Mouse (Mus musculus) subcutaneous adipose tissue, adult 2 months (tissue): Measurements from ENCODE around the gene Hist1h2bp. TPM values are rescaled to one million over a fixed set of nuclear protein-coding genes. Genes with fewer than 3 reads are reported as not detected.

Source experiments
- polyA plus RNA-seq: library from polyadenylated mRNA; depleted of rRNA; stranded (reverse); fragments of >200 nt; gene quantifications from 2 replicates; pipeline ENCODE4 v1.2.3, GENCODE M21; 2012; ENCODE audit warnings: low replicate concordance; rRNA removed

Hist1h2bp gene
- 1.2 and 1.7 TPM in 2 replicates for polyA plus RNA-seq

GRCm38 (mm10) chr13:21786899-21787629 is at the start of gene Hist1h2bp, which contains the start of gene Hist1h2an:
Gene Hist1h2bp, plus strand, starts transcription at chr13:21787461.
Gene Hist1h2an, minus strand, starts transcription at chr13:21787218.

DNA sequence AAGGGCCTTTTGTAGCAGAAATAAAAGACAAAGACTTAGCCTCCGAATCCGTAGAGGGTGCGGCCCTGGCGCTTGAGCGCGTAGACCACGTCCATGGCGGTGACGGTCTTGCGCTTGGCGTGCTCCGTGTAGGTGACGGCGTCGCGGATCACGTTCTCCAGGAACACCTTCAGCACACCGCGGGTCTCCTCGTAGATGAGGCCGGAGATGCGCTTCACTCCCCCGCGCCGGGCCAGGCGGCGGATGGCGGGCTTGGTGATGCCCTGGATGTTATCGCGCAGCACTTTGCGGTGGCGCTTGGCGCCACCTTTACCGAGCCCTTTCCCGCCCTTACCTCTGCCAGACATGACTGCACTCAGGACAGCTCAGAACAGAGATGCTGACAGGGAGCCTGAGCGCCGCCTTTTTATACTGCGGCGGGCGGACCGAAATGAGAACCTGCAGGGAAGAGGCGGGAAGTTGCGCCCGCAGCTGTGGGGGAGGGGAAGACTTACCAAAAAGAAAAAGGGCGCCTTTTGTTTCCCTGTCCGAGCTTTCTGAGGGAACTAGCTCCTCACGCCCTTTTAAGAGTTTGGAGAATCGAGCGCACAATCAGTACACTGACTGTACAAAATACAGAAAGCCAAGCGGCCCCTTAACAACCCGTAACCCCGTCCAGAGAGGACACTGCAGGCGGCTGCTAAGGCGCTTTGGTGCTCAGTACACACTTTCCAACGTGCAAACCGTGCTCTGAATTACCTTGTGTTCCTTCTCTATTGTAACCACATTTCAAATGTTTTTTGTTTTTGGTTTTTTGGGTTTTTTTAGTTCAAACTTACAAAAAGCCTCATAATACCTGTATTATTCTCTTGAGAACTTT is 36.9 kb upstream of the Hist1h2bp start, which contains the start of gene Hist1h4k:
Gene Hist1h4k, minus strand, starts transcription at position 347 of the 859 bp plus-strand sequence.

DNA sequence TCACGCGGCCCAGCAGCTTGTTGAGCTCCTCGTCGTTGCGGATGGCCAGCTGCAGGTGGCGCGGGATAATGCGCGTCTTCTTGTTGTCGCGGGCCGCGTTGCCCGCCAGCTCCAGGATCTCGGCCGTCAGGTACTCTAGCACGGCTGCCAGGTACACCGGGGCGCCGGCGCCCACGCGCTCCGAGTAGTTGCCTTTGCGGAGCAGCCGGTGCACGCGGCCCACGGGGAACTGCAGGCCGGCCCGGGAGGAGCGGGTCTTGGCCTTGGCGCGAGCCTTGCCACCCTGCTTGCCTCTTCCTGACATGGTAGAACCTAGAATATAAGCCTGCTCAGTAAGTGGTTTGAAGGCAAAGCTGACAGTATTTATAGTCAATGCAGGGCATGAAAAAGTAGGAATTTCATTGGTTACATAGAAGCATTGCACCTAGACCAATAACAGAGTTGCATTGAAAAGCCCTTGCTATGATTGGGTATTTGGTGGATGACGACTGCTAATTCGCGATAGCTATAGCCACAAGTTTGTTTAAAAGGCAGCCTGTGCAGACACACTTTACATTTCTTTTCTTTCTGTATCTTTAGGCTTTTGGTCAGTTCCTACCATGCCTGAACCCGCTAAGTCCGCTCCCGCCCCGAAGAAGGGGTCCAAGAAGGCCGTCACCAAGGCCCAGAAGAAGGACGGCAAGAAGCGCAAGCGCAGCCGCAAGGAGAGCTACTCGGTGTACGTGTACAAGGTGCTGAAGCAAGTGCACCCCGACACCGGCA is 33.6 kb upstream of the Hist1h2bp start, which contains the start of the genes Hist1h2ak and Hist1h2bn:
Gene Hist1h2ak, minus strand, starts transcription at position 304 of the 762 bp plus-strand sequence.
Gene Hist1h2bn, plus strand, starts transcription at position 600 of the 762 bp plus-strand sequence.

DNA sequence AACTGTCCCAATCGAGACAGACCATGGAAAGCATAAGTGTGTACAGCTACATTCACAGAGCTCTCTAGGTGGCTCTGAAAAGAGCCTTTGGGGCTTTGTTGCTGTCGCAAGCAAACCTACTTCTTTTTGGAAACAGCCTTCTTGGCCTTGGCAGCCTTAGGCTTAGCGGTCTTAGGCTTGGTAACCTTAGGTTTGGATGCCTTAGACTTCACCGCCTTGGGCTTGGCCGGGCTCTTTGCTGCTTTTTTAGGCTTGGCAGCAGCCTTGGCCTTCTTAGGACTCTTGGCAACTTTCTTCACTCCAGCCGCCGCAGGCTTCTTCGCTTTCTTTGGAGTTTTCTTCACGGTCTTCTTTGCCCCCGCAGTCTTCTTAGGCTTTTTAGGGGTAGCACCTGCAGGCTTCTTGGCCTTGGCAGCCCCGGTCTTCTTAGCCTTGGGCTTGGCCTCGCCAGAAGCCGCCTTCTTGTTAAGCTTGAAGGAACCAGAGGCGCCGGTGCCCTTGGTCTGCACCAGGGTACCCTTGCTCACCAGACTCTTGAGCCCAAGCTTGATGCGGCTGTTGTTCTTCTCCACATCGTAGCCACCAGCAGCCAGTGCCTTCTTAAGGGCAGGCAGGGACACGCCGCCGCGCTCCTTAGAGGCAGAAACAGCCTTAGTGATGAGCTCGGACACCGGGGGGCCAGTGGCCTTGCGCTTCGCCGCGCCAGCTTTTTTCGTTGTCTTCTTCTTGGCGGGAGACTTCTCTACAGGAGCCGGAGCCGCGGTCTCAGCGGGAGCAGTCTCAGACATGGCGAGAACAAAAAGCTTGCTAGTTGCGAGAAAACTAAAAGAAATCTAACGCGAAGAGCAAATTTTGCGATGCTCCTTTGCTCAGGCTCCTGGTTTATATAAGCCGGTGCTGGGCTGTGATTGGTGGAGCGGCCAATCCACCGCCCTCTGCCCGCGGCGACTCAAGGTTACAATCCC is 7.2 kb upstream of the Hist1h2bp start, which contains the start of gene Hist1h1b:
Gene Hist1h1b, minus strand, starts transcription at position 859 of the 965 bp plus-strand sequence.

DNA sequence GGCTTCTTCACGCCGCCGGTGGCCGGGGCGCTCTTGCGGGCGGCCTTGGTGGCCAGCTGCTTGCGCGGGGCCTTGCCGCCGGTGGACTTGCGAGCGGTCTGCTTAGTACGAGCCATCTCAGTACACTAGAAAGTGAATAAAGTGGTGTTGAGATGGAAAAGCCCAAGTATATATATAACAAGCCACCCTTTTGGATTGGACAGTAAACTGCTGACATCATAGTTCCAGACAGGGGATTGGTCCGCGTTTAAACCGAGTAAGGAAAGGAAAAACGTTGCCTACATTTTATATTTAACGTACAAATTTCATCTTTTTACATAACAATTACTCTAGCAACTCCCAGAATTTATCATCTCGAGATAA is 4.0 kb upstream of the Hist1h2bp start, which contains the start of gene Hist1h3i:
Gene Hist1h3i, minus strand, starts transcription at position 116 of the 363 bp plus-strand sequence.

DNA sequence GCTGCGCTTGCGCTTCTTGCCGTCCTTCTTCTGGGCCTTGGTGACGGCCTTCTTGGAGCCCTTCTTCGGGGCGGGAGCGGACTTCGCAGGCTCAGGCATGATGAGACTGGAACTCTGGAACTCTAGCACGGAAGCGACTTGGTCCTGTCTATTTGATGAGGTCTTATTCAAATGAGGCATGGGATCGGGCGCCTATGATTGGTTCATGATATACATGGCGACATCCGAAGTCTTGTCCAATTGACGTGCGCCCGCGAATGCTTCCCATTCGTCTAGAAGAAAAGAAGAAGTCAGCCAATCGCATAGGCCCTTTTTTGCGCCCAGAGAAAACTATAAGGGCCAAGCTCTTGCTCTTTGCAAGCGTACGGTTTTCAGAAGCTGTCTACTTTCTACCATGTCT is 22.8 kb downstream of the Hist1h2bp start, which contains the start of the genes Hist1h2bq and Hist1h2ao:
Gene Hist1h2bq, minus strand, starts transcription at position 125 of the 400 bp plus-strand sequence.
Gene Hist1h2ao, plus strand, starts transcription at position 393 of the 400 bp plus-strand sequence.

DNA sequence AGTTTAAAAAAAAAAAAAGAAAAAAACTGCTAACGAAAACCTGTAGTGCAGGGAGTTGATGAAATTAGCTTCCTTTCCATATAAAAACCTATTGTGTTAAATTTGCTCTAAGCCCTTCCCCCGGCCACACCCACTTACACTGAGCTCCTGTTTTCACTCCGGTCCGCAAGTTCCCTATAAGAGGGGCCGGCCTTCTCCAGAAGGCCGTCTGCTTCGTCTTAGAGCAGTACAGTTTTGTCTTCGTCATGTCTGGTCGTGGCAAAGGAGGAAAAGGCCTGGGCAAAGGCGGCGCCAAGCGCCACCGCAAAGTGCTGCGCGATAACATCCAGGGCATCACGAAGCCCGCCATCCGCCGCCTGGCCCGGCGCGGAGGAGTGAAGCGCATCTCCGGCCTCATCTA is 24.3 kb downstream of the Hist1h2bp start, which contains the start of gene Hist1h4m:
Gene Hist1h4m, plus strand, starts transcription at position 208 of the 400 bp plus-strand sequence.

GRCm38 (mm10) chr13:21831418-21832394 is 44.4 kb downstream of the Hist1h2bp start, which contains the start of gene Hist1h4n:
Gene Hist1h4n, minus strand, starts transcription at chr13:21832196.

GRCm38 (mm10) chr13:21833461-21833860 is 46.2 kb downstream of the Hist1h2bp start, which contains the start of the genes Hist1h2ap and Hist1h2br:
Gene Hist1h2ap, minus strand, starts transcription at chr13:21833507.
Gene Hist1h2br, plus strand, starts transcription at chr13:21833743.

Other genes starting within 250 kb of the Hist1h2bp start
- not detected in 2 replicates for gene Olfr1366, start 244.7 kb upstream of the Hist1h2bp start, polyA plus RNA-seq
- gene Olfr1535, start 227.6 kb upstream of the Hist1h2bp start, polyA plus RNA-seq, result not detected in 2 replicates
- not detected in 2 replicates for gene Olfr1364, start 205.7 kb upstream of the Hist1h2bp start, polyA plus RNA-seq
- gene Olfr1362, start 173.4 kb upstream of the Hist1h2bp start, polyA plus RNA-seq, result not detected in 2 replicates
- 0.04 TPM in 1 of 2 replicates, not detected in the other for gene Olfr11, start 144.9 kb upstream of the Hist1h2bp start, polyA plus RNA-seq
- gene Olfr1361, start 124.1 kb upstream of the Hist1h2bp start, polyA plus RNA-seq, result not detected in 2 replicates
- gene Olfr1360, start 110.1 kb upstream of the Hist1h2bp start, polyA plus RNA-seq, result not detected in 2 replicates
- not detected in 2 replicates for gene Olfr1359, start 89.3 kb upstream of the Hist1h2bp start, polyA plus RNA-seq
- gene Hist1h2bl, start 71.3 kb upstream of the Hist1h2bp start, polyA plus RNA-seq, result 2.6 and 3.2 TPM in 2 replicates
- 1.7 and 10.5 TPM in 2 replicates for gene Hist1h2ai, start 71.0 kb upstream of the Hist1h2bp start, polyA plus RNA-seq
- gene Hist1h3h, start 69.8 kb upstream of the Hist1h2bp start, polyA plus RNA-seq, result 2.7 and 33.5 TPM in 2 replicates
- 0.42 and 2.3 TPM in 2 replicates for gene Hist1h2bm, start 65.4 kb upstream of the Hist1h2bp start, polyA plus RNA-seq
- gene Hist1h4j, start 52.4 kb upstream of the Hist1h2bp start, polyA plus RNA-seq, result 0.50 and 4.8 TPM in 2 replicates
- 2.1 and 39.6 TPM in 2 replicates for gene Hist1h4k, start 37.0 kb upstream of the Hist1h2bp start, polyA plus RNA-seq
- 9.2 TPM in 1 of 2 replicates, not detected in the other for gene Hist1h2ak, start 33.6 kb upstream of the Hist1h2bp start, polyA plus RNA-seq
- 5.6 and 6.6 TPM in 2 replicates for gene Hist1h2bn, start 33.3 kb upstream of the Hist1h2bp start, polyA plus RNA-seq
- gene Hist1h1b, start 6.8 kb upstream of the Hist1h2bp start, polyA plus RNA-seq, result 0.23 and 1.3 TPM in 2 replicates
- 0.97 and 14.0 TPM in 2 replicates for gene Hist1h3i, start 4.1 kb upstream of the Hist1h2bp start, polyA plus RNA-seq
- 1.2 and 8.9 TPM in 2 replicates for gene Hist1h2an, start 243 bp upstream of the Hist1h2bp start, polyA plus RNA-seq
- gene Hist1h2bq, start 22.7 kb downstream of the Hist1h2bp start, polyA plus RNA-seq, result 7.2 and 42.8 TPM in 2 replicates
- gene Hist1h2ao, start 23.0 kb downstream of the Hist1h2bp start, polyA plus RNA-seq, result not detected in 2 replicates
- not detected in 2 replicates for gene Hist1h4m, start 24.3 kb downstream of the Hist1h2bp start, polyA plus RNA-seq
- 8.8 and 27.8 TPM in 2 replicates for gene Hist1h4n, start 44.7 kb downstream of the Hist1h2bp start, polyA plus RNA-seq
- 10.9 and 185 TPM in 2 replicates for gene Hist1h2ap, start 46.0 kb downstream of the Hist1h2bp start, polyA plus RNA-seq
- gene Hist1h2br, start 46.3 kb downstream of the Hist1h2bp start, polyA plus RNA-seq, result 2.6 and 36.8 TPM in 2 replicates
- 0.59 and 3.6 TPM in 2 replicates for gene Zfp184, start 157.6 kb downstream of the Hist1h2bp start, polyA plus RNA-seq
- gene Pom121l2, start 193.7 kb downstream of the Hist1h2bp start, polyA plus RNA-seq, result not detected in 2 replicates
- 1.0 TPM in 1 of 2 replicates, not detected in the other for gene Prss16, start 222.3 kb downstream of the Hist1h2bp start, polyA plus RNA-seq
- 0.80 and 14.4 TPM in 2 replicates for gene Hist1h2ah, start 248.1 kb downstream of the Hist1h2bp start, polyA plus RNA-seq
- 2.3 and 12.2 TPM in 2 replicates for gene Hist1h2bk, start 248.4 kb downstream of the Hist1h2bp start, polyA plus RNA-seq